Mouse (Mus musculus) bone marrow, adult 2 months (tissue): ENCODE results near the gene Slc24a2.

Experiments used
- CTCF ChIP-seq: fragments of 200-500 bp; IDR thresholded peaks from 2 replicates; pipeline ENCODE4 v1.5.1; 2011; ENCODE audit warnings: low read length, control low read depth; ENCODE audit not compliant: control insufficient read depth, insufficient read depth
- POLR2A ChIP-seq: fragments of 200-500 bp; IDR thresholded peaks from 2 replicates; pipeline ENCODE4 v1.6.1; 2011; ENCODE audit warnings: low read depth, mild to moderate bottlenecking, control low read depth, low read length, borderline replicate concordance; ENCODE audit not compliant: control insufficient read depth

DNA sequence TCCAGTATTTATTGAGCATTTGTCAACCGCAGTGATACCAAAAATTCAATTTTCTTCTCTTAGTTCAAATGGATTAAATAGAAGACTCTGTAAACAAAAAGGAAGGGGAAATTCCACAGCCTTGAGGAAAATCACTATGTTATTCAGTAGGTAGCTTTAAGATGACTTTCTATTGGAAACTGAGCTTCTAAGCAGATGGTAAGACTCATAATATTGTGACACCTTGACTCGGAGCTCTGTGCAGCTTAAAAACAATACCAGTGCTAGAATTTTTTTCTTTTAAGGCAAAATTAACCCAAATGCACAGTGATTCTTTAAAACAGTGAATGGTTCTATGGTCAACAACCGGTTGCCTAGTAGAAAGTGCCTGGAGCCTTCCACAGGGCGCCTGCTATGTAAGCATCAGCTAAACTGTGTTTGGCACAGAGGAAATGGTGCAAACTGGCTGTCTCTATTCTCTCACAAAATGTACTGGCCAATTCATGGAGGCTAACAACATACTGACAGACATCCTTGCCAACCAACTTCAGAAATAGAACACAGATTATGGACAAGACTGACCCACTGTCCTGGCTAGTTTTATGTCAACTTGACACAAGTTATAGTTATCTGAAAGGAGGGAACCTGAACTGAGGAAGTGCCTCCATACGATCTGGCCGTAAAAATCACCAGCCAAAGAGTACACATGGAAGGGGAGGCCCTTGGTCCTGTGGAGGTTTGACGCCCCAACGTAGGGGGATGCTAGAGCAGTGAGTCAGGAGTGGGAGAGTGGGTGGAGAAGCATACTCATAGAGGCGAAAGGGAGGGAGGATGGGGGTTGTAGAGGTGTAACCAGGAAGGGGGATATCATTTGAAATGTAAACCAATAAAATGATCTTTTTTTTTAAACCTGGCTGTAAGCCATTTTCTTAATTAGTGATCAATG, 211.9 kb downstream of the Slc24a2 start:
- TF ChIP-seq CTCF (no peak), POLR2A (no peak)
